Mouse (Mus musculus): Measurements from ENCODE around the gene Mcrip2.

The Mcrip2 gene

DNA sequence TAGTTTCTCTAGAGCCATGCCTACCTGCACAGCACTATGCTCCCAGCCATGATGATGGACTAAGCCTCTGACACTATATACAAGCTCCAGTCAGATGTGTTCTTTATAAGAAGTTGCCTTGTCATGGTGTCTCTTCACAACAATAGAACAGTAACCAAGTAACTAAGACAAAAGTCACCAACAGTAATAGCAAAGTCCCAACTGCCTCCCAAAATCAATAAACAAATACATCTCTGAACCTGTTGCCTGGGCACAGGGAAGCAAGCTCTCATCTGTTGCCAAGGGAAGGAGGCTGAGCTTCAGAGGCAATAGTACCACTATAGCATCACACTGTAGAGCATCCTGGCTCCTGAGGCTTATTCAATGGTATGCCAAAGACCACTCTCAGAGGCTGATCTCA, 18.2 kb upstream of the Mcrip2 start:
- no peak for TF ChIP-seq GATA4 (IDR thresholded peaks at IDR 0.05; ENCODE audit: insufficient replicate concordance, low read length)

DNA sequence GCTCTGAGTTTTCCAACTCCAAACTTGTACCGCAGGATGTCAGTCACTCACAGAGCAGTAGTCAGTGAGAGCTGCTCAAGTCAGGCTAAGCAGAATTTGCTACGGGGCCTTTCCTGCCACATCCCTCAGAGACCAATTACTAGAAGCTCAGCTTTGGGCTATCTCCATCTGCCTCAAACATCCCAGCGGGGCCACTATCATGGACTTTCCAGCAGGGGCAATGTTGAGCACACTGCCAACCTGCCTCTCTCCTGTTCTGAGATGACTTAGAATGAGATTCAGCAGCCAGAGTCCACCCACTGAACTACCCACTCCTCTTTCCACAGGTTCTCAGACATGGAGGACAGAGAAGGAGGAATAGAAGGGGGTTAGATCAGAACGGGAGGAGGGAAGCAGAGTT, 17.1 kb upstream of the Mcrip2 start:
- no peak for TF ChIP-seq GATA4 (IDR thresholded peaks at IDR 0.05; ENCODE audit: insufficient replicate concordance, low read length)

DNA sequence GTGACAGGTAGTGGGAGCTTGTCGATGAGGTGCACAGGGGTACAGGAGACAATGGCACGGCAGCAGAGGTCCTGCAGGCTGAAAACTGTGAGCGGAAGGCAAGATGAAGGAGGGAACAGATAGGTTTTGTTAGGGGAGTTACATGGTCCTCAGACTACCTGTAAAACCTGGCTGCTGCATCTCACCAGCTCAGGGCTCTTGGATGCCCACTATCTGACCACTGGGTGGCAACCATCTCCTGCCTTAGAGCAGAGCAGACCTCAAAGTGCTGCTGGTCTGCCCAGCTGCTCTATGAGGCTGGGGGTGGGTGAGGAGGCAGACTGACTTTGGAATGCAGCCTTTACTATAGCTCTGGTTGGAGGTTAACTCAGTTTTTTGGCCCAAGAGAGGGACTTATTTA, 15.3 kb upstream of the Mcrip2 start:
- TF ChIP-seq GATA4 (IDR thresholded peaks at IDR 0.05; ENCODE audit: insufficient replicate concordance, low read length): no peak

DNA sequence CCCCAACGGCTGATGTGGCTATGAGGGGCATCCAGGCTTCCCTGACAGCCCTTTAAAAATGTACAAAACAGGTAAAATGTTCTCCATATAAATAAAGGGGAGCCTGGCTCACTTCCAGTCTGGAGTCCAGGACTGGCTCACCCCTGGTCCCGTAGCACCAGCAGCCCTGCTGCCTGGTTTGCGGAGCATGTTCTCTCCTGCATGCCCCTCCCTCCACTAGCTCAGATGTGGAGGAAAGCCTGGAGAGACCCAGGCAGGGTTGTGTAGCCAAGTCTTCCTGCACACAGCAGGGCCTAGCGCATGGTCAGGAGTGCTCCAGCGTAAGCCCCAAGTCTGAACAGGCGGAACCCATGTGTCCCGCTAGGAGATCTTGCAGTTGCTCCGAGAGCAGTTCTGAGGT, 14.7 kb upstream of the Mcrip2 start:
- TF ChIP-seq GATA4 (IDR thresholded peaks at IDR 0.05; ENCODE audit: insufficient replicate concordance, low read length): no peak

DNA sequence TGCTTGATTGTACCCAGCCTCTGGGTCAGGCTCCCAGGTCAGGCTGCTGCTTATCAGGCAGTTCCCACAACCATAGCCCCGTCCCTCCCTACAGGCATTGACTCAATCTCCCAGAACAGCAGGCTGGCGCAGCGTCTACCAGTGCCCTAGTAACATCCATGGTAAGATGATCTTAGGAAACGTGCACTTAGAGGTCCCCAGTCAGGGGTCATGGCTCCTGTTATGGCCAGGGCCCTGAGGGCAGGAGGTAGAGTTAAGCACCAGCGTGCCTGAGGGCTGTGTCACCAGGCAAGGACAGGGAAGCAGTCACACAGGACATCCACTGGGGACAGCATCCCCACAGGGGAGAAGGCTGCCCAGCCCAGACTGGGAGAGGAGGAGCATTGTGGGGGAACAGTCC, 13.7 kb upstream of the Mcrip2 start:
- no peak for TF ChIP-seq GATA4 (IDR thresholded peaks at IDR 0.05; ENCODE audit: insufficient replicate concordance, low read length)

DNA sequence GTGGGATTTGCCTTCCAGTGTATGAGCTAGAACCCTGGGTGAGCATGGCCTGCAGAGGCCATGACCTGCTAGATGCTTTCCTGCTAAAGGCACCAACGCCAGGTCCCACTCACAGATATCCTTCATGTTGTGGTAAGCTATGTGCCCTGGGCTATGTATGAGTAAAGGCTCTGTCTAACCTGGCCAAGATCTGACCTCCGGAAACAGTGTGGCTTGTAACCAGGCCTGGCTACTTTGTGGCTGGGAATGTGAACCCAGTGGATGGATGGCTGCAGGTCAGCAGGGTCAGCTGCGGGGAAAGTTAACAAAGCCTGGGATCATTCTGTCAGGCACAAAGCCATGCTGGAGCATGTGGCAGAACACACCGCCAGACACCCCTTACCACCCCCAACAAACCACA, 13.1 kb upstream of the Mcrip2 start:
- TF ChIP-seq GATA4 (IDR thresholded peaks at IDR 0.05; ENCODE audit: insufficient replicate concordance, low read length): no peak

DNA sequence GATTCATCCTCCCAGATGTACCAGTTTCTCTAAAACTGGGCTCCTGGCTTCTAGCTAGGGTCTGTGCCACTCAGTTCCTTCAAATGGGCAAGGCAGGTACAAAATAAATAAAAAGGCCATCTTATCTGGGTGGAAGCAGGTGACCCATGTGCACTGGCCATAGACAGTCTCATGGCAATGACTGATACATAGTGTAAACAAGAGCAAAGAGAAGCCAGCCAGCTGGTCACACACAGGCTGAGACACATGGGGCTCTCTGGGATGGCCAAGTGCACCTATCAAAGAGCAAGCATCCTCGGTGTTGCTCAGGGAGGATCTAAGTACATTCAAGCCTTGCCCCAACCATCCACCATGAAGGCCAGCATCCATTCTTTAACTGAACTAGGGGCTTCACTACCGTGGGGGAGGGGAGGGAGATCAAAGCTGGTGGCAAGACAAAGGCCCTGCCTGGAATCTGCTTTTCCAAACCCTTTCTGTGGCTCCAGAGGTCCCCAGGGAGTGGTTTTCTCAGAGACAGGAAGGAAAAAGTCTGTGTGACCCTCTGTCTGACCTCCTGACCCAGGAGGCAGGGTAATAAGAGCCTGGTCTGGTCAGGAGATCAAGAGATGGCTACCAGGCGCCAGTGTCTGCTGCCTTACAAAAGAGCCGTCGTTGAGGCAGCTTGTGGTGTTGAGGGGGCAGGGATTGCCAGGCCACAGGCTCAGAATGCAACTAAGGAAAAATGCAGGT, 12.5 kb upstream of the Mcrip2 start:
- TF ChIP-seq GATA4 (IDR thresholded peaks at IDR 0.05; ENCODE audit: insufficient replicate concordance, low read length): no peak

DNA sequence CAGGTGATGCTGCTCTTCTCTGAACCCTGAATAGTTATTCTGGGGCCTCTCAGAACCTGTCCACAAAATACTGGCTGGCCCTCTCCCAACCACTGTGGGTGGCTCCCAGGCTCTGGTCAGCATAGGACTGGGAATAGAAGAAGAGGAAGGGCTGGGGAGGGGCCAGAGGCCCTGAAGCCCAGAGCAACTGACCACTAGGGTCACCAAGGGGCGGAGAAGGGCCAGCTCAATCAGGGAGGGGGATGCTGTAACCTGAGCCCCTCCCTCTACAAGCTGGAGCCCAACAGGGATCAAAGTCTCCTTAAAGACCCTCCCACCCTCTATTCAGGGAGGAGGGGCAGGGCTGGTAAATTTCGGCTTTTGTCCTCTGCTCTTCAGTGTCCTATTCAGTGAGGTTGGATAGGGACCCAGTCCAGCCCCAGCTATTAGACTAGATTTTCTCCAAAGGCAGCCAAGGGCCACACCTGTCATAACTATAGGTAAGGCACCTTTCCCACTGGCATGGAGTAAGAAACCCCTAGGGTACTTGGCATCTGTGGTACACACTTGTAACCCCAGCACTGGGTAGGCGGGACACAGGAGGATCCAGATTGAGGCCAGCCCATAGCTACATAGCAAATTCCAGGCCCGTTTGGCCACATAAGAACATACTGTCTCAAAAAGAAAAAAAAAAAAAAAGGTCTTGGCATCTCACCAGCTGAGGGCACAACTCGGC, 11.8 kb upstream of the Mcrip2 start, which contains the start of gene Wfikkn1:
TSS of gene Wfikkn1 (minus strand) at position 663 of the 715 bp plus-strand sequence.
- TF ChIP-seq GATA4 (IDR thresholded peaks at IDR 0.05; ENCODE audit: insufficient replicate concordance, low read length): no peak

DNA sequence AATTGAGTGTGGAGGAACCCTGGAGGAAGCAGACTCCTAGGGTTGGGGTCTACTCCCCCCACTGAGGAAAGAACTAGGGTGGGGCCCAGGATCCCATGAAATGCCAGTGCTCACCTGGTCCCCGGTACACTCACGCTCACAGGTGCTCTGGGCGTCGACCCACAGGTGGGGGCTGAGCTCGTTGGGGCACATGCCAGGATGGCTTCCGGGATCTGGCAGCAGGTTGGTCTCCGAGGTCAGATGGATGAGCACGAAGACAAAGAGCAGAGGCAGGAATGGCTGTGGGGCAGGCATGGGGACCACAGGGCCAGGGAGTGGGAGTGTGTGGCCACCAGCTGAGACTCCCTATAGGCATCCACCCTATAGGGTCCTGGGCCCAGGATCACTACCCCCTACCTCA, 11.2 kb upstream of the Mcrip2 start:
- no peak for TF ChIP-seq GATA4 (IDR thresholded peaks at IDR 0.05; ENCODE audit: insufficient replicate concordance, low read length)

DNA sequence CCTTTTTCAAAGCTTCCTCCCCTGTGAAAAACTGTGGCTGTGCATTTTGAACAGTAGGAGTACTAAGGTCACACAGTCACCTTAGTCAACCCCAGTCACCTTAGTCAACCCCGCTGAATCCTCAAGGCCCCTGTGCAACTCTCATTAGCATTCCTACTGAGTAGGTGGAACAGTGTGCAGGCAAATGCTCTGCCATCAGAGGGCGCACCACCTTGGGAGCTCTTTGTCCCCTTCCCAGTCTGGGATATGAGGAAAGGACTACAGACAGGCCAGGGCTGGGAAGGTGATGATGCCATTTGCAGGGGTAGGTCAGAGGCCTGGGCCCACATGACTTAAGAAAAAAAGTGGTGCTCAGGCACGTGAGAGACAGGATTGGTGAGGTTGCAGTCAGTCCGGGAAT, 10.7 kb upstream of the Mcrip2 start:
- no peak for TF ChIP-seq GATA4 (IDR thresholded peaks at IDR 0.05; ENCODE audit: insufficient replicate concordance, low read length)

DNA sequence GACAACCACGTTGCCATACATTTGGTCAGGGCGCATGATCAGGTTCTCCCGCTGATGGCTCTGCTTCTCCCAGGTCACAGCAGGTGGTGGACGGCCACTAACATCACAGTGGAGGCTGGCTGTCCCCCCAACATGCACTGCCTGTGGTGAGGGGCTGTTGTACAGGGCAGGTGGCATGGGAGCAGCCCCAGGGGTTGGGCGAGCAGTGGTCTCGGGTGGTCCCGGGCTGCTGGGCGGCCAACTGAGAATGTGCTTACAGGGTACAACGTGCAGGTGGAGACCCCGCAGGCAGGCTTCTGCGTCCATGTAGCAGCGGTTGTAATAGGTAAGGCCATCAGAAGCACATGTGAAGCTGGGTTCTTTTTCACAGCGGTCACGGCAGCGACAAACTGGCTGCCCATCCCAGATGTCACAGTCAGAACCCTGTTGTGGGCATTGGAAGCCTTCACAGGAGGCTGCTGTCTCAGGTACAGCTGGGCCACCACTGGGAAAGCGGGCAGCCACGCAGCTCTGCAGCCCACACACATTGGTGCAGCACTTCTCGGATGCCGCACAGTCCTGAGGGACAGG, 10.1 kb upstream of the Mcrip2 start:
- TF ChIP-seq GATA4 (IDR thresholded peaks at IDR 0.05; ENCODE audit: insufficient replicate concordance, low read length): no peak

DNA sequence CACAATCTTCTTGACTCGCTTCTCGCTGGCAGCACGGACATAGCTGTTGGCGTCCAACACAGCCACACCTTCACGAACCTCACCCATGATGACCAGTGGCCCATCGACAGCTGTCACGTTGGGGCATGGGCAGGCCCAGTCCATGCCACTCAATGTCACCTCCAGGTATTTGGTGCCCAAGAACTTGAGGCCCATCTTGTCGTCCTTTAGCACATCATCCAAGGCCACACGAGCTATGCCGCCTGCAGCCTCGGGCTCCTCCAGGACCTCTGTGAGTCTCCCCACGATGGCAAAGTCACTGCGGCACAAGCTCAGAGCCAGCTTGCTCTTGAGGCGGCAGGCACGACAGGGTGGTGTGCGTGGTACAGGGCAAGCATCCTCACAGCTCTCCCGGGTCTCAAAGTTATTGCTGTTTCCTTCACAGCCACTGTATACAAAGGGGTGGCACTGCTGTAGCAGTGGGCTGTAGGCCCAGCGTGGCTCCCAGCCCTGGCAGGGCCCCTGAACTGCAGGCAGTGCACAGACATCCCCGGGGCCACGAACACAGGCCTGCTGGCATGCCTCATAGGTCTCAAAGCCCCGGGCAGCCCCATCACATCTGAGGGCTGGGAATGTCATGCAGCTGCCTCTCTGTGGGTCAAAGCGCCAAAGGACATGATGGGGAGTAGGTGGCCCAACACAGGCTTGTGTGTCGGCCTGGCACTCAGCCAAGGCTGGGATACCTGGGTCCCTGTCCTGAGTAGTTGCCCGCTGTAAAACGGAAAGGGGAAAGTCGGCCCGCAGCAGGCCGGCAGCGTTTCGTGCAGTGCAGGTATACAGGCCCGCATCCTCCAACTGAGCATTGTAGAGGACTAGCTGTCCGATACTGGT, 9.4 kb upstream of the Mcrip2 start:
- TF ChIP-seq GATA4 (IDR thresholded peaks at IDR 0.05; ENCODE audit: insufficient replicate concordance, low read length): no peak

DNA sequence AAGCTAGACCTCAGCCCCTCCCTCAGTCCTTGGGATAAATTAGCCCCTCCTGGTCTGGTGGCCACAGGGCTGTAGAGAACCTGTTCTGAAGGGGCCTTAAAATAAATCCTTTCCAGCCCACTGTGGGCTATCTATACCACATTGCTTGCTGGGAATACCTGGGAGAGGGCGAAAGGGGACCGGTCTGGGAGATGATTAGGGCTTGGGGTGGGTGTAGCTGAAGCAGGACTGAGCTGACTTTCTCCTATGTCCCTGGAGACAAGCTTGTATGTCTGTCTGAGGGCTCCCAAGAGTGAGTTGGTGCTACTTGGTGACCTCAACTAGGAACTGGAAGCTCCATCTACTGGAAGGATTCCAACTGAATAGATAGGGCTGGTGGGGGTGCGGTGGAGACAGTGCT, 8.5 kb upstream of the Mcrip2 start:
- no peak for TF ChIP-seq GATA4 (IDR thresholded peaks at IDR 0.05; ENCODE audit: insufficient replicate concordance, low read length)

DNA sequence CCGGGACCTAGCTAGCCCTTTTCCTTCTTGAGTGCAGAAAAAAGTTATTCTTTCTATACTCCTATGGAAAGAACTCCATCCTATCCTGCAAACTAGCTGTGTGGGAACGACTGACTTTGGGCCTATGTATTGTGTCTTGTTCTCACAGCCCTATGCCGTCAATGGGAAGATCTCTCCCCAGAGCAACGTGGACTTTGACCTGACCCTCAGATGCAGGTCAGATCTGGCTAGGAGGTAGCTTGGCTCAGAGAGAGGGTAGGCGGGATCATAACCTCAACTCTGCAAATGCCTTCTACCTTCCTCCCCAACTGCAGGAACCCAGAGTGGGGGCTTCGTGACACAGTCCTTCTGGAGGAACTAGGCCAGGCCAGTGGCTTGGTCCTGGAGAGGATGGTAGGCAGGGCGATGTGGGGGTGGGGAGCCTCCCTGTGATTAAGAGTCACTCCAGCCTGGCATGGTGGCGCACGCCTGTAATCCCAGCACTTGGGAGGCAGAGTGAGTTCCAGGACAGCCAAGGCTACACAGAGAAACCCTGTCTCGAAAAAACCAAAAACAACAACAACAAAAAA, 7.9 kb upstream of the Mcrip2 start:
- no peak for TF ChIP-seq GATA4 (IDR thresholded peaks at IDR 0.05; ENCODE audit: insufficient replicate concordance, low read length)
